Mouse (Mus musculus) lung, postnatal 10 days (tissue): ENCODE data around the gene Arglu1.

ENCODE experiments used
- DNase-seq: peaks from one replicate; pipeline ENCODE4 v3.0.0; 2021

Arglu1 gene

GRCm38 (mm10) chr8:8621236-8621917 is 68.9 kb downstream of the Arglu1 start:
- DNase-seq = no peak

DNA sequence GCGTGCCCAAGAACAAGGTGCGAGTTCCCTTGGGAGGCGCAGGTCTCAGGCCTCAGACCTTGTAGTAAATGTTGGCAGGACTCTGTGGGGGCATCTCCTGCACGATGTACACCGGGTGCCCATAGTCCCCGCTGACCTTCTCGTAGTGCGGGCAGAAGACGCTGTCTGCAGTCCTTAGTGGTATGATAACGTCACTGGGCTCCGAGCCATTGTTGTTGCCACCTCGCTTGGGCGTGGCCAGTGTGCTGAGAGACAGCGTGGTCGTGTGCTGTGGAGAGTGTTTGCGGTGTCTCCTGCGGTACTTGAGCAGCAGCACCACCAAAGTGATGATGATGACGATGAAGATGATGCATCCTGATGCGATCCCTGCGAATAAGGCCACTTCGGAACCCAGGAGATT is 69.8 kb downstream of the Arglu1 start:
- DNase-seq = peak; percentile 28

DNA sequence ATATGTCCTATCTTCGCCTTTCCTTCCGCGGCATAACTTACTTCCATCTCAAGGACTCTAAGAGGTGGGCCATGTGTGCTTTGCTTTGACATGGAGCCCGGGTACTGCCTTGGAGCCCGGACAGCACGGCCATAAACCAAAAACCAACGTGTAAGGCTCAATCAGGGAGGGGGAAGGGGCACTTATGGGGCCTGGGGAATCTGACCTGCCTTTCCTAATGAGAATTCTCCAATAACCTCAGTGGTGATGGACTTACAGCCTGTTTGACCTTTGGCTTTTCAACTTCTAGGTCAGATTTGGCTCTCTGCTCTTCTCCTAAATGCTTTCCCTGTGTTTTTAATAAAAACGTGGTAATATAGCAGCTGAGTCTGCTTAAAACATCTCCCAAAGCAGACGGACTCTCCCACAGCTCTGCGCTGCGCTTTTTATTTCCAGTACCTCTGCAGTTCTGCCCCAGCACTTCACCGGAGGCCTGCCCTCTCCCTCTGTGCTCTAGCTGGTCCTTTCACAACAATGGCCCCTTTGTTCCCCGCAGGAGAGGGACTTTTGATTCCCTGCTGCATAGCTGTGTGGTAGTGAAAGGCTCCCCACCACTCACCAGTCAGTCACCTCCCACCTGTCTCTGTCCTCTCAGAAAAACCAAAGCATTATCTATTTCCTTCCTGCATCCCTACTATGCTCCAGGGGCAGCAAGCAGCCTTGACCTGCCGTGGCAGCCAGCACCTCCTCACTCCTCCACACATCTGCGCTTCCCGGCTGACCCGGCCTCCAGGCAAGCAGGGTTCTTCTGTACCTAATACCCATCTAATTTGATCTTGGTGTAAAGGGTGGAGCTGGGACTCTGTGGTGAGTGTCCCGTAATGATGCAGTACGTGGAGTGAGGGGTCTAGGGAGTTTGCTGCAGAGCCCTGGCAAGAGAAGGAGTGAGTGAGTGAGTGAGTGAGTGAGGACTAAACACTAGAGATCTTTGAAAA is 70.8 kb downstream of the Arglu1 start:
- DNase-seq = no peak
